Mouse (Mus musculus): Measurements from ENCODE around the gene Pea15a. TPM values are rescaled to one million over a fixed set of nuclear protein-coding genes. Genes with fewer than 3 reads are reported as not detected.
A peak's percentile ranks its signal among the peaks of the same experiment; 100 is the strongest.

The Pea15a gene
- polyA plus RNA-seq, 1 experiment from 2014 or later: 398 TPM

GRCm38 (mm10) chr1:172160508-172160907 is 46.1 kb downstream of the Pea15a start:
- Histone ChIP-seq H3K27ac (no peak overlapping the region), H3K36me3 (peaks cover 17% of the 10 kb centered on the region), H3K4me3 (replicated peaks) (no peak overlapping the region), H3K9me3 (no peaks in the 10 kb centered on the region), H3K27me3 (no peaks in the 10 kb centered on the region), H3K4me2 (replicated peaks) (no peak overlapping the region), H3K9ac (replicated peaks) (no peak overlapping the region), H3K4me1 (replicated peaks) (peaks cover 10% of the 10 kb centered on the region)
- ATAC-seq: no peak

DNA sequence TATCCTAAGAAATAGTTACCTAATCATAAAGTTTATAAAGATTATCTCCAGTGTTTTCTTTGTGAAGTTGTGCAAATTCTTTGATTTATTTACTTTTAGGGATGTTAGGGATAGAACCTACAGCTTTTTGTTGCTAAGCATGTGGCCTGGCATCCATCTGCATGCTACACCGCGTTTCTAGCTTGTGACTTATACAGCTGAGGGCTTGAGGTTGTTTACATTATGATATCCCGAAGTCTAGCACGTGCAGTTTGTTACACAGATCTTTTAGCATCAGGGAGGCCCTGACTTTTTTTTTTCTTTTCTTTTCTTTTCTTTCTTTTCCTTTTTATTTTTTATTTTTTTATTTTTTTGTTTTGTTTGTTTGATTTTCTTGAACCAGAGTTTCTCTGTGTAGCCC is 46.6 kb downstream of the Pea15a start:
- Histone ChIP-seq H3K27me3 (no peaks in the 10 kb centered on the region), H3K27ac (no peak overlapping the region), H3K4me1 (replicated peaks) (peaks cover 10% of the 10 kb centered on the region), H3K36me3 (peaks cover 21% of the 10 kb centered on the region), H3K9me3 (no peaks in the 10 kb centered on the region), H3K4me2 (replicated peaks) (no peak overlapping the region), H3K4me3 (replicated peaks) (no peak overlapping the region), H3K9ac (replicated peaks) (no peak overlapping the region)
- 84% methylated on average over 4 of the region's 4 CpGs for WGBS
- no peak for ATAC-seq

DNA sequence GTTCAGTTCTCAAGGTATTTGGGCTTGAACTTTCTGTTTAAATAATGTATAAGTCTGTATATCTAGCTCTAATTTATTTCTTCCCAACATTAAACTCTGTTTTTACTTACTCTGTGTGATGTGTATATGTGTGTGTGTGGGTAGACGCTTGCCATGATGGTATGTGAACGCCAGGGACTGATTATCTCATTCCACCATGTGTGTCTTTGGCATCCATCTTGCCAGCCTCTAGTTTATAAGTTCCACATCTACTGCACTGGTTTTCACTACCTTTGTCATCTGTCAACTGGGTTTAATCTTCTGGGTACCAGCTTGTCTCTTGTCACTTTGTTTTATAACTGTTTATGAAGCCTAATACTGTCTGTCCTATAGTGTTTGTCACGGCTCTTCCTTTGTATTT is 51.1 kb downstream of the Pea15a start:
- Histone ChIP-seq H3K4me2 (replicated peaks) (no peak overlapping the region), H3K27me3 (no peaks in the 10 kb centered on the region), H3K9ac (replicated peaks) (no peak overlapping the region), H3K9me3 (no peaks in the 10 kb centered on the region), H3K36me3 (peaks cover 57% of the 10 kb centered on the region), H3K27ac (no peak overlapping the region), H3K4me3 (replicated peaks) (no peak overlapping the region), H3K4me1 (replicated peaks) (peaks cover 12% of the 10 kb centered on the region; the same call in 1 of the 2 replicates)
- no peak for ATAC-seq
- WGBS: 94% methylated on average over 3 of the region's 3 CpGs

- no peak overlapping the region for H3K4me2 ChIP-seq (replicated peaks)
- H3K4me3 ChIP-seq (replicated peaks): no peak overlapping the region
- H3K27me3 ChIP-seq: no peaks in the 10 kb centered on the region
- no peak overlapping the region for H3K9ac ChIP-seq (replicated peaks)
- peaks cover 20% of the 10 kb centered on the region for H3K4me1 ChIP-seq (replicated peaks)
- no peak overlapping the region for H3K27ac ChIP-seq
- no peaks in the 10 kb centered on the region for H3K9me3 ChIP-seq
- no peak for ATAC-seq
- 94% methylated on average over 3 of the region's 3 CpGs for WGBS
- peaks cover 61% of the 10 kb centered on the region for H3K36me3 ChIP-seq
Measured at GRCm38 (mm10) chr1:172154536-172154935, 52.1 kb downstream of the Pea15a start.

DNA sequence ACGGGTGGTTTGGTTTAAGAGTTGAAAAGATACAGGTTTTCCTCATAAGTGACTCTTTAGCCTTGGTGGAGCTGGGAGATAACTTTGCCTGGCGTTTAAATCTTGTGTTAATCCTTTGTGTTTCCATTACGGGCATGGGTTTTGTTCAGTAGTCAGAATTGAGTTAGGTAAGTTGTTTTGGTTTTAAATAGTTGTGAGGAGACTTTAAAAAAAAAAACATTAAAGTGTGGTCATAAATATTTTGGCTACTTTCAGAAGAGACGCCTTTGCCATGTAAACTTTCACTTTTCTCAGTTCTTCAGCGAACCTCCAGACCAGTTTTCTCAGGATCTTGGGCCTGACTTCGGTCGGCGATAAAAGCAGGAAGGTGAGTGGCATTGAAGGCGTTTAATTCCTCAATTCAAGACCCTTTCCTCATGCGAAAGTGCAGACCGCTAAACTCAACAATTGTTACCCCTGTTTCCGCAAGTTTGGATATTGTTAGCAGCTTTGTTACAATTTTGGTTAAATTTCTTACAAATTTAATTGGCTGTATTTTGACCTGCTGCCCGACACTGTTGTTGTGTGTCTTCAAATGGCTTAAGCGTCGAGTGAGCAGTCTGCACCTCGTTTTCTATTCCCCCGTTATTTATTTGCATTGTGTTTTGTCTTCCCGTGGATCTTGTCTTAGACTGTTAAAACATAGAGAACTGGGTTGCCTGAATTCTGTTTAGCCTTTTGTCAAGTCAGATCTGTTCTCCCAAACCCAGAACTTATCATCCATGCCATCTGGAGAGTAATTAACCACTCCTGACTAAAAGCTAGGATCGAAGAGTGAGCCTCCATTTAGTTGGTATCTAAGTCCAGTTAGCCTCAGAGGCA is 57.4 kb downstream of the Pea15a start:
- Histone ChIP-seq H3K4me2 (replicated peaks) (peak overlapping the region; percentile 77), H3K9me3 (no peaks in the 10 kb centered on the region), H3K27me3 (no peaks in the 10 kb centered on the region), H3K4me1 (replicated peaks) (peaks cover 32% of the 10 kb centered on the region), H3K36me3 (peaks cover 33% of the 10 kb centered on the region), H3K27ac (peak overlapping the region; percentile 93), H3K4me3 (replicated peaks) (peak overlapping the region; percentile 98), H3K9ac (replicated peaks) (peak overlapping the region; percentile 98)
- ATAC-seq: no peak
- 16% methylated on average over 19 of the region's 19 CpGs for WGBS

- peaks cover 32% of the 10 kb centered on the region for H3K4me1 ChIP-seq (replicated peaks)
- peaks cover 26% of the 10 kb centered on the region for H3K36me3 ChIP-seq
- peak overlapping the region; percentile 77 for H3K4me2 ChIP-seq (replicated peaks)
- peak overlapping the region; percentile 98 for H3K4me3 ChIP-seq (replicated peaks)
- no peaks in the 10 kb centered on the region for H3K27me3 ChIP-seq
- H3K9ac ChIP-seq (replicated peaks): peak overlapping the region; percentile 98
- peak overlapping the region; percentile 93 for H3K27ac ChIP-seq
- H3K9me3 ChIP-seq: no peaks in the 10 kb centered on the region
- peak; percentile 80 for ATAC-seq
- under 1% methylated on average over 40 of the region's 40 CpGs for WGBS
Measured at GRCm38 (mm10) chr1:172148279-172148954, 58.2 kb downstream of the Pea15a start.

GRCm38 (mm10) chr1:172147835-172148278 is 58.7 kb downstream of the Pea15a start, which contains the start of gene Dcaf8:
Dcaf8 (plus strand) TSS chr1:172148084.
- Histone ChIP-seq H3K4me2 (replicated peaks) (peak within 1 kb of the TSS; percentile 77), H3K36me3 (peaks cover 20% of the 10 kb centered on the region), H3K9me3 (no peaks in the 10 kb centered on the region), H3K4me1 (replicated peaks) (peaks cover 32% of the 10 kb centered on the region), H3K4me3 (replicated peaks) (peak within 1 kb of the TSS; percentile 98), H3K27ac (peak within 1 kb of the TSS; percentile 93), H3K27me3 (no peaks in the 10 kb centered on the region), H3K9ac (replicated peaks) (peak within 1 kb of the TSS; percentile 98)
- peak; percentile 100 for ATAC-seq
- 0% methylated on average over 42 of the region's 42 CpGs for WGBS

Other genes with a start within 250 kb of the Pea15a start
- gene Vangl2, start 178.4 kb downstream of the Pea15a start, polyA plus RNA-seq (2015; fragmentation: Nextera tagmentation; extraction: Ambion mirVana): 57.1 and 60.0 TPM in 2 replicates
- 7.7 and 8.9 TPM in 2 replicates for gene Nhlh1, start 149.2 kb downstream of the Pea15a start, polyA plus RNA-seq (2015; fragmentation: Nextera tagmentation; extraction: Ambion mirVana)
- gene Copa, start 124.3 kb downstream of the Pea15a start, polyA plus RNA-seq (2015; fragmentation: Nextera tagmentation; extraction: Ambion mirVana): 190 and 202 TPM in 2 replicates
- gene Ncstn, start 124.0 kb downstream of the Pea15a start, polyA plus RNA-seq (2015; fragmentation: Nextera tagmentation; extraction: Ambion mirVana): 126 and 129 TPM in 2 replicates
- 171 and 172 TPM in 2 replicates for gene Pex19, start 80.0 kb downstream of the Pea15a start, polyA plus RNA-seq (2015; fragmentation: Nextera tagmentation; extraction: Ambion mirVana)
- gene Dcaf8, start 58.7 kb downstream of the Pea15a start, polyA plus RNA-seq (2015; fragmentation: Nextera tagmentation; extraction: Ambion mirVana): 106 and 109 TPM in 2 replicates
- 1.3 and 1.8 TPM in 2 replicates for gene Casq1, start 13.1 kb upstream of the Pea15a start, polyA plus RNA-seq (2015; fragmentation: Nextera tagmentation; extraction: Ambion mirVana)
- gene Atp1a4, start 51.6 kb upstream of the Pea15a start, polyA plus RNA-seq (2015; fragmentation: Nextera tagmentation; extraction: Ambion mirVana): not detected in 2 replicates
- gene Igsf8, start 54.8 kb upstream of the Pea15a start, polyA plus RNA-seq (2015; fragmentation: Nextera tagmentation; extraction: Ambion mirVana): 90.3 and 112 TPM in 2 replicates
- gene Atp1a2, start 91.3 kb upstream of the Pea15a start, polyA plus RNA-seq (2015; fragmentation: Nextera tagmentation; extraction: Ambion mirVana): 25.3 and 25.8 TPM in 2 replicates
- 3.6 and 3.9 TPM in 2 replicates for gene Kcnj9, start 122.5 kb upstream of the Pea15a start, polyA plus RNA-seq (2015; fragmentation: Nextera tagmentation; extraction: Ambion mirVana)
- 0.98 TPM in 2 replicates for gene Kcnj10, start 134.4 kb upstream of the Pea15a start, polyA plus RNA-seq (2015; fragmentation: Nextera tagmentation; extraction: Ambion mirVana)
- 4.9 and 5.7 TPM in 2 replicates for gene Pigm, start 169.7 kb upstream of the Pea15a start, polyA plus RNA-seq (2015; fragmentation: Nextera tagmentation; extraction: Ambion mirVana)

Measured in midbrain, embryonic 13.5 days (tissue).